19 mouse cellular contexts compared by ENCODE assay signal in the genomic region with DNA sequence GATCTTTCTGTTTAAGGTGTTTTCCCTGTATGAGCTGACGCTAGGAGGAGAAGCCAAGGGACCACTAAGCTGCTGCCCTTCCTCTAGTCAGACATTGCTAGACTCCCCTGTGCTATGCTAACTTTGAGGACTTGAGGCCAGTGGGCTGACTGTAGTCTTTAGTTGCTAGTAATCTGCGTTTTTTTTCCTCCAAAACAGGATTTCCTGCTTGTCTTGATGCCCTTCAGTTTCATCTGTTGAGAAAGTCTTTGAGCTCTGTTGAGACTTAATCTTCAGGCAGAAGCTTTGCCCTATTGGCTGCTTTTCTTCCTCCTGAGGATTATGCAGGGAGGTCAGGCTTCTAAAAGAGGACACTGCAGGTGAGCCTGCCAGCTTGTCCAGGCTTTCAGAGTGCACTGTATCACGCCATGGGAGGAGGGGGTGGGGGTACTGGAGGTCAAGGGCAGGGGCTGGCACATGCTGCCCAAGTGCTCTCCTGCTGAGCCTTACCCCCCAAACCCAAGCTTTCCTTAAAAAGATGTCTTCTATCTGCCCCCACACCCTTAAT. TPM values are rescaled to one million over a fixed set of nuclear protein-coding genes. Genes with fewer than 3 reads are reported as not detected.
DNase-seq lines count a peak whose midpoint lies in the region; ATAC-seq and TF ChIP-seq lines count a peak whose summit lies in the region.
"Had no signal": no experiment of that assay in that cellular context is flagged by ENCODE, and none has a peak within 500 bp of the region (broad histone marks: within the 10 kb centered on the region; RNA-seq: fewer than 3 reads in every experiment).

No protein-coding gene starts in this region.

- H3K9me3 ChIP-seq in liver, embryonic 11.5 days (ENCODE audit: control insufficient read depth, low read length), result no peaks in the 10 kb centered on the region
- H3K9me3 ChIP-seq: heart, embryonic 15.5 days; hindbrain, embryonic 12.5 days; intestine, embryonic 15.5 days; neural tube, embryonic 12.5 days had no signal

- peaks cover 38% of the 10 kb centered on the region for H3K4me1 ChIP-seq in liver, adult 2 months (ENCODE audit: control insufficient read depth, insufficient read depth, low read length)
- peaks cover 35% of the 10 kb centered on the region for H3K4me1 ChIP-seq in liver, embryonic 11.5 days (replicated peaks; ENCODE audit: control insufficient read depth, insufficient read depth, low read length)
- H3K4me1 ChIP-seq in testis, adult 2 months (ENCODE audit: control insufficient read depth, insufficient read depth, low read length), result no peaks in the 10 kb centered on the region

- H3K27me3 ChIP-seq in liver, adult 2 months (ENCODE audit: control insufficient read depth, insufficient read depth, low read length), result no peaks in the 10 kb centered on the region
- no peaks in the 10 kb centered on the region for H3K27me3 ChIP-seq in liver, embryonic 11.5 days (replicated peaks; ENCODE audit: control insufficient read depth, insufficient read depth, low read length)
- H3K27me3 ChIP-seq in testis, adult 2 months (ENCODE audit: control insufficient read depth, insufficient read depth, low read length), result no peaks in the 10 kb centered on the region
- H3K27me3 ChIP-seq: heart, embryonic 15.5 days; hindbrain, embryonic 12.5 days; intestine, embryonic 15.5 days; neural tube, embryonic 12.5 days had no signal

- TF ChIP-seq CTCF in liver, adult 2 months (IDR thresholded peaks at IDR 0.05; ENCODE audit: low read depth, low read length), result no peak
- TF ChIP-seq CTCF in testis, adult 2 months (IDR thresholded peaks at IDR 0.05; ENCODE audit: control insufficient read depth, insufficient read depth, insufficient replicate concordance, low read depth, low read length), result no peak

- H3K27ac ChIP-seq in liver, adult 2 months (replicated peaks; ENCODE audit: insufficient read depth, low read depth, low read length), result peak overlapping the region; percentile 79
- H3K27ac ChIP-seq in liver, embryonic 11.5 days (ENCODE audit: low read depth, low read length), result no peak overlapping the region
- peak overlapping the region; percentile 17; the same call in 1 of the 2 replicates for H3K27ac ChIP-seq in testis, adult 2 months (ENCODE audit: control insufficient read depth, insufficient read depth, low read depth, low read length)
- H3K27ac ChIP-seq: heart, embryonic 15.5 days; hindbrain, embryonic 12.5 days; intestine, embryonic 15.5 days; kidney, postnatal 0 days; neural tube, embryonic 12.5 days had no signal

- H3K79me2 ChIP-seq in liver, adult 2 months (ENCODE audit: control insufficient read depth, insufficient read depth, low read length), result peaks cover 29% of the 10 kb centered on the region

- no peak overlapping the region for H3K4me3 ChIP-seq in liver, adult 2 months (ENCODE audit: insufficient read depth, low read depth, low read length)
- H3K4me3 ChIP-seq in liver, embryonic 11.5 days (ENCODE audit: low read depth, low read length), result no peak overlapping the region
- no peak overlapping the region for H3K4me3 ChIP-seq in testis, adult 2 months (ENCODE audit: control insufficient read depth, low read depth, low read length)
- H3K4me3 ChIP-seq: erythroblast, embryonic 14.5 days; heart, embryonic 15.5 days; hindbrain, embryonic 12.5 days; intestine, embryonic 15.5 days; neural tube, embryonic 12.5 days had no signal

- ATAC-seq in liver, embryonic 11.5 days (replicated peaks; ENCODE audit: low FRiP score), result no peak
- ATAC-seq in granulocyte monocyte progenitor cell, adult 5-6 weeks (replicated peaks; ENCODE audit: poor library complexity, severe bottlenecking), result peak; percentile 15; the same call in 1 of the 2 replicates
- ATAC-seq: forebrain, embryonic 14.5 days; intestine, embryonic 15.5 days had no signal

- WGBS in liver, adult 2 months, result 47% methylated on average over 3 of the region's 3 CpGs
- WGBS in liver, embryonic 11.5 days, result 52% methylated on average over 3 of the region's 3 CpGs

- no peak overlapping the region for H3K4me2 ChIP-seq in liver, embryonic 11.5 days
- H3K4me2 ChIP-seq: heart, embryonic 15.5 days; hindbrain, embryonic 12.5 days; intestine, embryonic 15.5 days; neural tube, embryonic 12.5 days had no signal

- no peak for TF ChIP-seq POLR2A in liver, adult 2 months (IDR thresholded peaks at IDR 0.05; ENCODE audit: extremely low read depth, insufficient read depth, low read length)
- TF ChIP-seq POLR2A in testis, adult 2 months (IDR thresholded peaks at IDR 0.05; ENCODE audit: control insufficient read depth, low read depth, low read length), result no peak

- peak; percentile 71 for DNase-seq in liver, adult 2 months (ENCODE audit: extremely low read depth, low read depth, low spot score)
- DNase-seq in liver, embryonic 11.5 days (ENCODE audit: low spot score), result no peak
- DNase-seq in testis, postnatal 14 days (ENCODE audit: low spot score), result no peak
- no peak for DNase-seq in T-cell, adult 2 months (ENCODE audit: low spot score)
- DNase-seq in kidney, adult 11 months, result no peak
- DNase-seq: adrenal gland, postnatal 10 days; cerebellum, adult 18-20 months; layer of hippocampus, adult 9-11 months; right cerebral cortex, postnatal 4 days; thymus, adult 2 months had no signal

- H3K9ac ChIP-seq in liver, adult 2 months (ENCODE audit: low read depth, low read length), result peak overlapping the region; percentile 18; the same call in 1 of the 2 replicates
- no peak overlapping the region for H3K9ac ChIP-seq in liver, embryonic 11.5 days (ENCODE audit: low read depth, low read length)
- H3K9ac ChIP-seq: heart, embryonic 15.5 days; hindbrain, embryonic 12.5 days; intestine, embryonic 15.5 days; neural tube, embryonic 12.5 days had no signal

- H3K36me3 ChIP-seq in liver, adult 2 months (ENCODE audit: control insufficient read depth, insufficient read depth, low read length), result no peaks in the 10 kb centered on the region
- H3K36me3 ChIP-seq in liver, embryonic 11.5 days (ENCODE audit: control insufficient read depth, insufficient read depth, low read length), result no peaks in the 10 kb centered on the region
- H3K36me3 ChIP-seq in testis, adult 2 months (ENCODE audit: control insufficient read depth, insufficient read depth, low read length), result no peaks in the 10 kb centered on the region
- H3K36me3 ChIP-seq: heart, embryonic 15.5 days; hindbrain, embryonic 12.5 days; intestine, embryonic 15.5 days had no signal

RNA-seq across cellular contexts. Expression of gene Cds2, which starts 16.5 kb away (rescaled TPM):
- total RNA-seq in liver, adult 2 months (2014; rRNA removed), result 48.1 and 63.4 TPM in 2 replicates
- polyA plus RNA-seq in liver, adult 2 months (2012; rRNA removed), result 41.6 and 43.8 TPM in 2 replicates
- 12.9 and 19.0 TPM in 2 replicates for polyA plus RNA-seq in liver, embryonic 11.5 days (2014; fragmentation: Nextera tagmentation; extraction: Ambion mirVana)
- polyA plus RNA-seq in testis, adult 2 months (2012; rRNA removed), result 10.7 and 13.1 TPM in 2 replicates
- total RNA-seq in granulocyte monocyte progenitor cell, adult 5-6 weeks (2014; fragmentation: Nextera tagmentation), result 8.7 and 22.5 TPM in 2 replicates
- total RNA-seq in granulocyte monocyte progenitor cell, adult 5-6 weeks (2017), result 7.0 and 9.7 TPM in 2 replicates

RNA-seq across cellular contexts. Expression of gene Pcna, which starts 26.3 kb away (rescaled TPM):
- total RNA-seq in liver, adult 2 months (2014; rRNA removed), result 39.0 and 47.1 TPM in 2 replicates
- 20.6 and 22.5 TPM in 2 replicates for polyA plus RNA-seq in liver, adult 2 months (2012; rRNA removed)
- polyA plus RNA-seq in liver, embryonic 11.5 days (2014; fragmentation: Nextera tagmentation; extraction: Ambion mirVana), result 415 and 419 TPM in 2 replicates
- polyA plus RNA-seq in testis, adult 2 months (2012; rRNA removed), result 75.1 and 84.2 TPM in 2 replicates
- 627 and 644 TPM in 2 replicates for total RNA-seq in granulocyte monocyte progenitor cell, adult 5-6 weeks (2014; fragmentation: Nextera tagmentation)
- 619 and 668 TPM in 2 replicates for total RNA-seq in granulocyte monocyte progenitor cell, adult 5-6 weeks (2017)

RNA-seq across cellular contexts. Expression of gene Tmem230, which starts 31.8 kb away (rescaled TPM):
- total RNA-seq in liver, adult 2 months (2014; rRNA removed), result 14.8 and 23.0 TPM in 2 replicates
- polyA plus RNA-seq in liver, adult 2 months (2012; rRNA removed), result 35.2 and 76.3 TPM in 2 replicates
- polyA plus RNA-seq in liver, embryonic 11.5 days (2014; fragmentation: Nextera tagmentation; extraction: Ambion mirVana), result 37.9 and 38.2 TPM in 2 replicates
- polyA plus RNA-seq in testis, adult 2 months (2012; rRNA removed), result 120 and 139 TPM in 2 replicates
- total RNA-seq in granulocyte monocyte progenitor cell, adult 5-6 weeks (2014; fragmentation: Nextera tagmentation), result 50.1 and 51.5 TPM in 2 replicates
- total RNA-seq in granulocyte monocyte progenitor cell, adult 5-6 weeks (2017), result 18.7 and 19.4 TPM in 2 replicates
